ENCODE assay signal across 11 mouse cellular contexts in the genomic region with DNA sequence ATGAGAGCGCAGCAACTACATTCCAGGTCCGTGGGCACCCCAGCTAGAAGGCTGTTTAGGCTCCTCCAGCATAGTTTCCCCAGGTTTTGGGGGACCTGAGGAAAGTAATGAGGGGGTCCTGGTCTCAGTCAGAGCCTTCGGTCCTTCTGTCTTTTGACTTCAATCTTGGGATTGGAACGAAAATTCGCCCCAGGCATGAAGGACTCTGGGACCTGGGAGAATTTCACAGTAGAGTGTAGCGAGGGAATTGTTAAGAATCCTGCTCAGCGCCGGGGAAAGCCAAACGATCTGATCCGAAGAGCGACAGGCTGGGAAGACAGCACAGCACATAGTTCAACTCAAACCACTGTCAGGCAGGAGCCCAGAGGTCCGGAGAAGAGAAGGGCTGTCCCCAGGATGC. TPM values are rescaled to one million over a fixed set of nuclear protein-coding genes. Genes with fewer than 3 reads are reported as not detected.
A peak's percentile ranks its signal among the peaks of the same experiment; 100 is the strongest.
DNase-seq lines count a peak whose midpoint lies in the region; ATAC-seq lines count a peak whose summit lies in the region.
"Had no signal": no experiment of that assay in that cellular context is flagged by ENCODE, and none has a peak within 500 bp of the region (broad histone marks: within the 10 kb centered on the region; RNA-seq: fewer than 3 reads in every experiment).

No protein-coding gene starts in this region.

- H3K9me3 ChIP-seq in heart, embryonic 15.5 days (replicated peaks), result no peaks in the 10 kb centered on the region
- H3K9me3 ChIP-seq in forebrain, embryonic 15.5 days, result no peaks in the 10 kb centered on the region
- H3K9me3 ChIP-seq in limb, embryonic 13.5 days, result no peaks in the 10 kb centered on the region
- H3K9me3 ChIP-seq in neural tube, embryonic 15.5 days (replicated peaks), result no peaks in the 10 kb centered on the region

- peaks cover 100% of the 10 kb centered on the region for H3K27me3 ChIP-seq in heart, embryonic 15.5 days
- H3K27me3 ChIP-seq in forebrain, embryonic 15.5 days, result peaks cover 99% of the 10 kb centered on the region
- H3K27me3 ChIP-seq in limb, embryonic 13.5 days, result peaks cover 100% of the 10 kb centered on the region
- peaks cover 95% of the 10 kb centered on the region for H3K27me3 ChIP-seq in neural tube, embryonic 15.5 days (replicated peaks)

- no peaks in the 10 kb centered on the region for H3K36me3 ChIP-seq in heart, embryonic 15.5 days
- H3K36me3 ChIP-seq in forebrain, embryonic 15.5 days, result no peaks in the 10 kb centered on the region
- H3K36me3 ChIP-seq in limb, embryonic 13.5 days, result no peaks in the 10 kb centered on the region
- no peaks in the 10 kb centered on the region for H3K36me3 ChIP-seq in neural tube, embryonic 15.5 days

- ATAC-seq in heart, embryonic 15.5 days (replicated peaks; ENCODE audit: insufficient number of reproducible peaks, insufficient read depth, low FRiP score, low read depth), result no peak
- no peak for ATAC-seq in forebrain, embryonic 15.5 days (replicated peaks)
- no peak for ATAC-seq in limb, embryonic 13.5 days (ENCODE audit: low FRiP score, low read depth)
- no peak for ATAC-seq in neural tube, embryonic 15.5 days (ENCODE audit: low FRiP score)
- no peak for ATAC-seq in megakaryocyte-erythroid progenitor cell, adult 5-6 weeks (replicated peaks; ENCODE audit: low FRiP score, low TSS enrichment, poor library complexity, severe bottlenecking)

- no peak overlapping the region for H3K27ac ChIP-seq in heart, embryonic 15.5 days
- no peak overlapping the region for H3K27ac ChIP-seq in forebrain, embryonic 15.5 days (replicated peaks)
- no peak overlapping the region for H3K27ac ChIP-seq in limb, embryonic 13.5 days
- no peak overlapping the region for H3K27ac ChIP-seq in neural tube, embryonic 15.5 days (replicated peaks)

- DNase-seq in heart, postnatal 25 days (ENCODE audit: low spot score), result no peak
- DNase-seq in c-Kit-positive CD71-positive TER-119-positive erythroid progenitor cells, embryonic 14.5 days (ENCODE audit: low spot score), result no peak
- DNase-seq in ovary, postnatal 14 days (ENCODE audit: low spot score), result no peak

- no peak overlapping the region for H3K9ac ChIP-seq in heart, embryonic 15.5 days
- peak overlapping the region; percentile 19; the same call in 1 of the 2 replicates for H3K9ac ChIP-seq in forebrain, embryonic 15.5 days (replicated peaks)
- H3K9ac ChIP-seq in limb, embryonic 13.5 days, result 0 out of 2 replicates have a peak overlapping the region, but pooled peaks have one; percentile 13
- no peak overlapping the region for H3K9ac ChIP-seq in neural tube, embryonic 15.5 days (replicated peaks)

- H3K4me3 ChIP-seq in heart, embryonic 15.5 days, result peak overlapping the region; percentile 19
- H3K4me3 ChIP-seq in forebrain, embryonic 15.5 days, result peak overlapping the region; percentile 27
- H3K4me3 ChIP-seq in limb, embryonic 13.5 days, result peak overlapping the region; percentile 33
- peak overlapping the region; percentile 23 for H3K4me3 ChIP-seq in neural tube, embryonic 15.5 days (replicated peaks)

- H3K4me1 ChIP-seq in heart, embryonic 15.5 days (replicated peaks), result peaks cover 47% of the 10 kb centered on the region
- peaks cover 69% of the 10 kb centered on the region for H3K4me1 ChIP-seq in forebrain, embryonic 15.5 days
- H3K4me1 ChIP-seq in limb, embryonic 13.5 days, result peaks cover 52% of the 10 kb centered on the region
- peaks cover 62% of the 10 kb centered on the region for H3K4me1 ChIP-seq in neural tube, embryonic 15.5 days

- 0 out of 2 replicates have a peak overlapping the region, but pooled peaks have one; percentile 14 for H3K4me2 ChIP-seq in heart, embryonic 15.5 days
- peak overlapping the region; percentile 50 for H3K4me2 ChIP-seq in forebrain, embryonic 15.5 days (replicated peaks)
- H3K4me2 ChIP-seq in limb, embryonic 13.5 days (replicated peaks), result peak overlapping the region; percentile 58
- H3K4me2 ChIP-seq in neural tube, embryonic 15.5 days, result peak overlapping the region; percentile 45

- 3% methylated on average over 12 of the region's 12 CpGs for WGBS in heart, embryonic 15.5 days
- WGBS in forebrain, embryonic 15.5 days, result under 1% methylated on average over 12 of the region's 12 CpGs
- WGBS in limb, embryonic 13.5 days, result 2% methylated on average over 12 of the region's 12 CpGs
- under 1% methylated on average over 12 of the region's 12 CpGs for WGBS in neural tube, embryonic 15.5 days

- intact Hi-C loops in heart, postnatal 25 days (cut with DNase I), result no loop called here

RNA-seq across cellular contexts. Expression of gene Prdm12, which starts 2.5 kb away (rescaled TPM):
- polyA plus RNA-seq in heart, embryonic 15.5 days (2015; fragmentation: Nextera tagmentation; extraction: Ambion mirVana), result 0.27 TPM in 1 of 2 replicates, not detected in the other
- not detected for total RNA-seq in heart, postnatal 25 days (2021)
- 2.9 and 4.1 TPM in 2 replicates for polyA plus RNA-seq in forebrain, embryonic 15.5 days (2015; fragmentation: Nextera tagmentation; extraction: Ambion mirVana)
- polyA plus RNA-seq in limb, embryonic 13.5 days (2015; fragmentation: Nextera tagmentation; extraction: Ambion mirVana), result not detected in 2 replicates
- 5.3 and 7.8 TPM in 2 replicates for polyA plus RNA-seq in neural tube, embryonic 15.5 days (2015; fragmentation: Nextera tagmentation; extraction: Ambion mirVana)
- not detected in 2 replicates for total RNA-seq in megakaryocyte-erythroid progenitor cell, adult 5-6 weeks (2014; fragmentation: Nextera tagmentation)
- total RNA-seq in megakaryocyte-erythroid progenitor cell, adult 5-6 weeks (2017), result not detected in 2 replicates
- total RNA-seq: gastrocnemius, adult 8-10 months had no signal
- polyA plus RNA-seq: liver, embryonic 16.5 days; testis, adult 2 months had no signal

RNA-seq across cellular contexts. Expression of gene Exosc2, which starts 33.2 kb away (rescaled TPM):
- polyA plus RNA-seq in heart, embryonic 15.5 days (2015; fragmentation: Nextera tagmentation; extraction: Ambion mirVana), result 30.2 and 40.0 TPM in 2 replicates
- 1 to 10 TPM; 8.3 to 9.6 TPM for total RNA-seq in heart, postnatal 25 days (2021)
- 41.6 and 44.2 TPM in 2 replicates for polyA plus RNA-seq in forebrain, embryonic 15.5 days (2015; fragmentation: Nextera tagmentation; extraction: Ambion mirVana)
- 73.7 and 78.1 TPM in 2 replicates for polyA plus RNA-seq in limb, embryonic 13.5 days (2015; fragmentation: Nextera tagmentation; extraction: Ambion mirVana)
- 40.3 and 47.1 TPM in 2 replicates for polyA plus RNA-seq in neural tube, embryonic 15.5 days (2015; fragmentation: Nextera tagmentation; extraction: Ambion mirVana)
- total RNA-seq in megakaryocyte-erythroid progenitor cell, adult 5-6 weeks (2014; fragmentation: Nextera tagmentation), result 89.1 and 94.6 TPM in 2 replicates
- total RNA-seq in megakaryocyte-erythroid progenitor cell, adult 5-6 weeks (2017), result 115 and 151 TPM in 2 replicates

RNA-seq across cellular contexts. Expression of gene Abl1, which starts 50.9 kb away (rescaled TPM):
- polyA plus RNA-seq in heart, embryonic 15.5 days (2015; fragmentation: Nextera tagmentation; extraction: Ambion mirVana), result 21.9 and 30.4 TPM in 2 replicates
- total RNA-seq in heart, postnatal 25 days (2021), result 10 to 100 TPM; 29.8 to 35.0 TPM
- 23.6 and 23.7 TPM in 2 replicates for polyA plus RNA-seq in forebrain, embryonic 15.5 days (2015; fragmentation: Nextera tagmentation; extraction: Ambion mirVana)
- 52.4 and 55.9 TPM in 2 replicates for polyA plus RNA-seq in limb, embryonic 13.5 days (2015; fragmentation: Nextera tagmentation; extraction: Ambion mirVana)
- polyA plus RNA-seq in neural tube, embryonic 15.5 days (2015; fragmentation: Nextera tagmentation; extraction: Ambion mirVana), result 13.3 and 18.0 TPM in 2 replicates
- total RNA-seq in megakaryocyte-erythroid progenitor cell, adult 5-6 weeks (2014; fragmentation: Nextera tagmentation), result 40.2 and 40.4 TPM in 2 replicates
- 20.9 and 22.9 TPM in 2 replicates for total RNA-seq in megakaryocyte-erythroid progenitor cell, adult 5-6 weeks (2017)

Comparison
In these comparisons a context has a peak if more than half of its experiments do, and no peak if none do; other contexts are left out.
1. H3K9ac ChIP-seq: peak in forebrain, embryonic 15.5 days (single experiment) and limb, embryonic 13.5 days (single experiment); none in heart, embryonic 15.5 days (single experiment) and neural tube, embryonic 15.5 days (single experiment).
2. Peak in every context shown above with its lines, with median percentiles within 50 percentile points of each other: H3K4me2 ChIP-seq and H3K4me3 ChIP-seq.